Comparison of ENCODE assay signal across 15 mouse cellular contexts in the genomic region with DNA sequence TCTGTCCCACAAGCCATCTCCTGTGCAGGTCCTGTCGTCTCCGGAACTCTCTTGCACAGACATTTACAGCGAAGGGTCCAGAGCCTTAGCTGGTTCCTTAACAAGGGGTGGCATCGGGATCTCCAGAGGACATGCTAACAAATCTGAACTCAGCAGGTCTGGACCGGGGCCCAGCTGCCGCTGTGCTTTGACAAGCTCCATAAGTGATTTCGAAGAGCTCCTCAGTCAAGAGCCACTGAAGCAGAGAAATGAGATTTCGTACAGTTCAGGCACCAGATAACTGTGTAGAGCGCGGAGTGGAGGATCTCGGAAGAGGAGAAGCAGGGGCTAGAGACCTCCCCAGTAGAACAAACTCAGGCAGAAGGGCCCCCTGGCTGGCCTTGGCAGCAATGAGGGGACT.
DNase-seq lines count a peak whose midpoint lies in the region; ATAC-seq and TF ChIP-seq lines count a peak whose summit lies in the region.
"Had no signal": no experiment of that assay in that cellular context is flagged by ENCODE, and none has a peak within 500 bp of the region (broad histone marks: within the 10 kb centered on the region; RNA-seq: fewer than 3 reads in every experiment).

No protein-coding gene starts in this region.

- peak; percentile 46 for DNase-seq in forebrain, embryonic 14.5 days (ENCODE audit: low spot score)
- peak; percentile 28 for DNase-seq in kidney, postnatal 10 days
- DNase-seq in kidney, postnatal 25 days, result no peak
- peak; percentile 80 for DNase-seq in midbrain, postnatal 0 days (ENCODE audit: low spot score)
- DNase-seq in retina, postnatal 1 day, result peak; percentile 46
- no peak for DNase-seq in thymus, postnatal 25 days
- DNase-seq: B cell, adult 2 months; cerebellum, adult 11 months; gastrocnemius, postnatal 25 days; thymus, adult 2 months had no signal

- no peak for TF ChIP-seq CTCF in midbrain, postnatal 0 days (IDR thresholded peaks at IDR 0.05)

- 0 out of 2 replicates have a peak, but pooled peaks have one; percentile 23 for ATAC-seq in forebrain, embryonic 14.5 days
- ATAC-seq in forebrain, embryonic 13.5 days, result no peak
- no peak for ATAC-seq in midbrain, postnatal 0 days (ENCODE audit: low FRiP score)
- ATAC-seq in midbrain, embryonic 15.5 days (replicated peaks), result no peak

- peaks cover 11% of the 10 kb centered on the region for H3K4me1 ChIP-seq in forebrain, embryonic 14.5 days (ENCODE audit: control insufficient read depth, insufficient read depth, low read length)
- peaks cover 10% of the 10 kb centered on the region for H3K4me1 ChIP-seq in forebrain, embryonic 13.5 days
- no peaks in the 10 kb centered on the region for H3K4me1 ChIP-seq in midbrain, postnatal 0 days (ENCODE audit: insufficient read depth, low read length)
- peaks cover 10% of the 10 kb centered on the region for H3K4me1 ChIP-seq in midbrain, embryonic 15.5 days

- H3K4me2 ChIP-seq in forebrain, embryonic 14.5 days (ENCODE audit: low read length), result no peak overlapping the region
- H3K4me2 ChIP-seq in forebrain, embryonic 13.5 days, result no peak overlapping the region
- H3K4me2 ChIP-seq in midbrain, postnatal 0 days (ENCODE audit: low read depth, low read length, poor library complexity, severe bottlenecking), result no peak overlapping the region
- H3K4me2 ChIP-seq in midbrain, embryonic 15.5 days, result no peak overlapping the region
- H3K4me2 ChIP-seq: heart, embryonic 13.5 days; neural tube, embryonic 12.5 days had no signal

- H3K27me3 ChIP-seq in forebrain, embryonic 14.5 days (replicated peaks; ENCODE audit: control insufficient read depth, insufficient read depth, low read length), result no peaks in the 10 kb centered on the region
- H3K27me3 ChIP-seq in forebrain, embryonic 13.5 days, result no peaks in the 10 kb centered on the region
- no peaks in the 10 kb centered on the region; the same call in 1 of the 2 replicates for H3K27me3 ChIP-seq in midbrain, postnatal 0 days (ENCODE audit: insufficient read depth, low read length)
- no peaks in the 10 kb centered on the region for H3K27me3 ChIP-seq in midbrain, embryonic 15.5 days (replicated peaks)
- H3K27me3 ChIP-seq: neural tube, embryonic 12.5 days had no signal

- H3K9me3 ChIP-seq in forebrain, embryonic 14.5 days (replicated peaks; ENCODE audit: control insufficient read depth, low read length), result no peaks in the 10 kb centered on the region
- no peaks in the 10 kb centered on the region for H3K9me3 ChIP-seq in forebrain, embryonic 13.5 days (replicated peaks)
- no peaks in the 10 kb centered on the region for H3K9me3 ChIP-seq in midbrain, postnatal 0 days (ENCODE audit: low read length)
- H3K9me3 ChIP-seq in midbrain, embryonic 15.5 days, result no peaks in the 10 kb centered on the region
- H3K9me3 ChIP-seq: neural tube, embryonic 12.5 days had no signal

- no peak overlapping the region for H3K27ac ChIP-seq in forebrain, embryonic 14.5 days (ENCODE audit: low read depth, low read length)
- no peak overlapping the region for H3K27ac ChIP-seq in forebrain, embryonic 13.5 days
- H3K27ac ChIP-seq in midbrain, postnatal 0 days (ENCODE audit: low read depth, low read length), result no peak overlapping the region
- H3K27ac ChIP-seq in midbrain, embryonic 15.5 days, result no peak overlapping the region
- H3K27ac ChIP-seq: heart, embryonic 13.5 days; macrophage; neural tube, embryonic 12.5 days had no signal

- no peak overlapping the region for H3K9ac ChIP-seq in forebrain, embryonic 14.5 days (ENCODE audit: low read length)
- H3K9ac ChIP-seq in forebrain, embryonic 13.5 days, result no peak overlapping the region
- H3K9ac ChIP-seq in midbrain, postnatal 0 days (replicated peaks; ENCODE audit: low read length, poor library complexity, severe bottlenecking), result no peak overlapping the region
- H3K9ac ChIP-seq in midbrain, embryonic 15.5 days, result no peak overlapping the region
- H3K9ac ChIP-seq: heart, embryonic 13.5 days; neural tube, embryonic 12.5 days had no signal

- H3K36me3 ChIP-seq in forebrain, embryonic 14.5 days (ENCODE audit: control insufficient read depth, insufficient read depth, low read length), result no peaks in the 10 kb centered on the region
- H3K36me3 ChIP-seq in forebrain, embryonic 13.5 days (ENCODE audit: poor library complexity, severe bottlenecking), result no peaks in the 10 kb centered on the region
- no peaks in the 10 kb centered on the region for H3K36me3 ChIP-seq in midbrain, postnatal 0 days (ENCODE audit: insufficient read depth, low read length)
- H3K36me3 ChIP-seq in midbrain, embryonic 15.5 days (replicated peaks), result no peaks in the 10 kb centered on the region
- H3K36me3 ChIP-seq: heart, embryonic 13.5 days; neural tube, embryonic 12.5 days had no signal

- no peak overlapping the region for H3K4me3 ChIP-seq in forebrain, embryonic 14.5 days (ENCODE audit: low read depth, low read length)
- H3K4me3 ChIP-seq in forebrain, embryonic 13.5 days, result no peak overlapping the region
- H3K4me3 ChIP-seq in midbrain, postnatal 0 days (ENCODE audit: low read depth, low read length), result no peak overlapping the region
- no peak overlapping the region for H3K4me3 ChIP-seq in midbrain, embryonic 15.5 days
- H3K4me3 ChIP-seq: heart, embryonic 13.5 days; neural tube, embryonic 12.5 days had no signal

- WGBS in forebrain, embryonic 14.5 days, result 53% methylated on average over 11 of the region's 11 CpGs
- 67% methylated on average over 11 of the region's 11 CpGs for WGBS in forebrain, embryonic 13.5 days
- 65% methylated on average over 11 of the region's 11 CpGs for WGBS in midbrain, postnatal 0 days
- WGBS in midbrain, embryonic 15.5 days, result 71% methylated on average over 11 of the region's 11 CpGs

Comparison
In these comparisons a context has a peak if more than half of its experiments do, and no peak if none do; other contexts are left out.
1. DNase-seq: peak in forebrain, embryonic 14.5 days (single experiment), kidney, postnatal 10 days (single experiment), midbrain, postnatal 0 days (single experiment) and retina, postnatal 1 day (single experiment); none in kidney, postnatal 25 days (0 of 2) and thymus, postnatal 25 days (single experiment).